Mouse (Mus musculus) thymus, adult 2 months (tissue): ENCODE data around the gene Cks1b. TPM values are rescaled to one million over a fixed set of nuclear protein-coding genes. Genes with fewer than 3 reads are reported as not detected.

ENCODE experiments used
- DNase-seq: peaks from one replicate; pipeline ENCODE4 v3.0.0; 2021
- H3K27ac ChIP-seq: fragments of 200-500 bp; 2 replicates; pipeline ENCODE4 v1.5.1; 2012; ENCODE audit warnings: low read length, control low read depth; ENCODE audit not compliant: control insufficient read depth, insufficient read depth
- H3K27me3 ChIP-seq: fragments of 200-500 bp; 2 replicates; pipeline ENCODE4 v1.6.1; 2012; ENCODE audit warnings: mild to moderate bottlenecking, low read length, moderate library complexity, mixed read lengths; ENCODE audit not compliant: control insufficient read depth, insufficient read depth
- H3K36me3 ChIP-seq: fragments of 200-500 bp; 2 replicates; pipeline ENCODE4 v1.6.1; 2012; ENCODE audit warnings: mild to moderate bottlenecking, low read length, moderate library complexity; ENCODE audit not compliant: control insufficient read depth, insufficient read depth
- H3K4me1 ChIP-seq: fragments of 200-500 bp; replicated peaks from 2 replicates; pipeline ENCODE4 v1.6.1; 2012; ENCODE audit warnings: low read length; ENCODE audit not compliant: control insufficient read depth, insufficient read depth
- H3K4me3 ChIP-seq: fragments of 200-500 bp; 2 replicates; pipeline ENCODE4 v1.5.1; 2012; ENCODE audit warnings: mild to moderate bottlenecking, low read length, control low read depth, moderate library complexity; ENCODE audit not compliant: control insufficient read depth, insufficient read depth
- CTCF ChIP-seq: fragments of 200-500 bp; IDR thresholded peaks from 2 replicates; pipeline ENCODE4 v1.5.1; 2012; ENCODE audit warnings: mild to moderate bottlenecking, control low read depth, low read length, moderate library complexity, borderline replicate concordance; ENCODE audit not compliant: control insufficient read depth, poor library complexity, insufficient read depth; ENCODE audit errors: extremely low read depth
- POLR2A ChIP-seq: fragments of 200-500 bp; IDR thresholded peaks from 2 replicates; pipeline ENCODE4 v1.6.1; 2012; ENCODE audit warnings: mild to moderate bottlenecking, low read length, control low read depth, moderate library complexity; ENCODE audit not compliant: control insufficient read depth, poor library complexity, insufficient read depth; ENCODE audit errors: extremely low read depth
- WGBS: fragments of 180-500 bp; shearing (Covaris S2); methylation state at CpG from one replicate; pipeline ENCODE4 v1.1.7; 2018; 5-methylcytosine and 5-hydroxymethylcytosine counted together
- polyA plus RNA-seq: library from polyadenylated mRNA; depleted of rRNA; stranded (reverse); fragments of >200 nt; gene quantifications from 2 replicates; pipeline ENCODE4 v1.2.3, GENCODE M21; 2012

The Cks1b gene
- polyA plus RNA-seq, 1 experiment: 104 TPM

- WGBS: 92% methylated on average over 14 of the region's 14 CpGs
- H3K4me3 ChIP-seq: no peak overlapping the region
- no peaks in the 10 kb centered on the region; the same call in 1 of the 2 replicates for H3K27me3 ChIP-seq
- no peak for DNase-seq
- H3K27ac ChIP-seq: no peak overlapping the region
- TF ChIP-seq CTCF (no peak), POLR2A (no peak)
- peaks cover 51% of the 10 kb centered on the region for H3K4me1 ChIP-seq
- no peaks in the 10 kb centered on the region for H3K36me3 ChIP-seq
These were observed 37.9 kb downstream of the Cks1b start for GRCm38 (mm10) chr3:89380291-89380690.

- peak; percentile 41 for DNase-seq
- no peak for TF ChIP-seq CTCF
- TF ChIP-seq POLR2A: no peak
- no peak overlapping the region for H3K4me3 ChIP-seq
- 37% methylated on average over 31 of the region's 31 CpGs for WGBS
- peaks cover 43% of the 10 kb centered on the region for H3K4me1 ChIP-seq
- H3K27me3 ChIP-seq: no peaks in the 10 kb centered on the region; the same call in 1 of the 2 replicates
- no peak overlapping the region for H3K27ac ChIP-seq
- H3K36me3 ChIP-seq: no peaks in the 10 kb centered on the region
These were observed 38.6 kb downstream of the Cks1b start for GRCm38 (mm10) chr3:89379388-89380131.

- H3K27me3 ChIP-seq: no peaks in the 10 kb centered on the region; the same call in 1 of the 2 replicates
- peaks cover 33% of the 10 kb centered on the region for H3K4me1 ChIP-seq
- WGBS: 5% methylated on average over 29 of the region's 29 CpGs
- DNase-seq: peak; percentile 65
- H3K27ac ChIP-seq: no peak overlapping the region
- H3K36me3 ChIP-seq: no peaks in the 10 kb centered on the region
- peak overlapping the region; percentile 15; the same call in 1 of the 2 replicates for H3K4me3 ChIP-seq
- TF ChIP-seq POLR2A: no peak
- peak; percentile 96 for TF ChIP-seq CTCF
These were observed 39.7 kb downstream of the Cks1b start for GRCm38 (mm10) chr3:89378394-89379067.

GRCm38 (mm10) chr3:89377831-89378230, 40.4 kb downstream of the Cks1b start:
- no peak overlapping the region for H3K4me3 ChIP-seq
- no peak for DNase-seq
- H3K4me1 ChIP-seq: peaks cover 33% of the 10 kb centered on the region
- TF ChIP-seq CTCF: no peak
- no peak for TF ChIP-seq POLR2A
- no peaks in the 10 kb centered on the region for H3K36me3 ChIP-seq
- no peaks in the 10 kb centered on the region; the same call in 1 of the 2 replicates for H3K27me3 ChIP-seq
- WGBS: 85% methylated on average over 4 of the region's 4 CpGs
- H3K27ac ChIP-seq: no peak overlapping the region

- DNase-seq: no peak
- H3K36me3 ChIP-seq: no peaks in the 10 kb centered on the region
- 65% methylated on average over 5 of the region's 5 CpGs for WGBS
- H3K27me3 ChIP-seq: no peaks in the 10 kb centered on the region; the same call in 1 of the 2 replicates
- H3K27ac ChIP-seq: no peak overlapping the region
- TF ChIP-seq CTCF (no peak), POLR2A (no peak)
- no peak overlapping the region for H3K4me3 ChIP-seq
- peaks cover 9% of the 10 kb centered on the region for H3K4me1 ChIP-seq
These were observed 44.5 kb downstream of the Cks1b start for GRCm38 (mm10) chr3:89373581-89374231.

GRCm38 (mm10) chr3:89367338-89367737, 50.8 kb downstream of the Cks1b start:
- Histone ChIP-seq H3K36me3 (no peaks in the 10 kb centered on the region), H3K27me3 (no peaks in the 10 kb centered on the region), H3K4me3 (no peak overlapping the region), H3K4me1 (no peaks in the 10 kb centered on the region), H3K27ac (no peak overlapping the region)
- TF ChIP-seq POLR2A: no peak
- no peak for TF ChIP-seq CTCF
- DNase-seq: no peak
- WGBS: 86% methylated on average over 11 of the region's 11 CpGs
